Mouse (Mus musculus) spleen, adult 2 months (tissue): ENCODE data around the gene Fermt1. TPM values are rescaled to one million over a fixed set of nuclear protein-coding genes. Genes with fewer than 3 reads are reported as not detected.

ENCODE experiments used
- DNase-seq, 2 experiments: peaks; one replicate each; pipeline versions ENCODE4 v3.0.0 to v3.0.0-alpha.2; 2012 to 2021; ENCODE audit warnings: low spot score in 2 of 2, low read depth in 1 of 2
- H3K27ac ChIP-seq: fragments of 200-500 bp; 2 replicates; pipeline ENCODE4 v1.5.1; 2012; ENCODE audit warnings: low read length, inconsistent platforms; ENCODE audit not compliant: insufficient read depth
- H3K27me3 ChIP-seq: fragments of 200-500 bp; 2 replicates; pipeline ENCODE4 v1.6.1; 2012; ENCODE audit warnings: mild to moderate bottlenecking, moderate library complexity, low read length, inconsistent platforms; ENCODE audit not compliant: control insufficient read depth, insufficient read depth
- H3K36me3 ChIP-seq: fragments of 200-500 bp; 2 replicates; pipeline ENCODE4 v1.6.1; 2012; ENCODE audit warnings: mild to moderate bottlenecking, low read length, inconsistent platforms; ENCODE audit not compliant: control insufficient read depth, insufficient read depth
- H3K4me1 ChIP-seq: fragments of 200-500 bp; 2 replicates; pipeline ENCODE4 v1.6.1; 2011; ENCODE audit warnings: inconsistent platforms; ENCODE audit not compliant: control insufficient read depth, insufficient read depth, insufficient read length
- H3K4me3 ChIP-seq: fragments of 200-500 bp; 2 replicates; pipeline ENCODE4 v1.5.1; 2011; ENCODE audit warnings: mild to moderate bottlenecking, inconsistent platforms; ENCODE audit not compliant: insufficient read depth, insufficient read length; ENCODE audit errors: extremely low read depth
- CTCF ChIP-seq: fragments of 200-500 bp; IDR thresholded peaks from 2 replicates; pipeline ENCODE4 v1.5.1; 2011; ENCODE audit warnings: mild to moderate bottlenecking, inconsistent platforms; ENCODE audit not compliant: insufficient read depth, insufficient read length, insufficient replicate concordance; ENCODE audit errors: extremely low read depth
- POLR2A ChIP-seq: fragments of 200-500 bp; IDR thresholded peaks from 2 replicates; pipeline ENCODE4 v1.6.1; 2011; ENCODE audit warnings: low read depth, low read length, inconsistent platforms
- whole genome bisulfite sequencing: fragments of 180-500 bp; shearing (Covaris S2); methylation state at CpG from one replicate; pipeline ENCODE4 v1.1.7; 2018; 5-methylcytosine and 5-hydroxymethylcytosine counted together
- polyA plus RNA-seq: library from polyadenylated mRNA; depleted of rRNA; stranded (reverse); fragments of >200 nt; gene quantifications from 2 replicates; pipeline ENCODE4 v1.2.3, GENCODE M21; 2012

Fermt1 gene
- polyA plus RNA-seq, 1 experiment, result 0.02 TPM

- 80% methylated on average over 4 of the region's 4 CpGs for WGBS
Measured at GRCm38 (mm10) chr2:132936176-132936575, 9.5 kb downstream of the Fermt1 start.

DNA sequence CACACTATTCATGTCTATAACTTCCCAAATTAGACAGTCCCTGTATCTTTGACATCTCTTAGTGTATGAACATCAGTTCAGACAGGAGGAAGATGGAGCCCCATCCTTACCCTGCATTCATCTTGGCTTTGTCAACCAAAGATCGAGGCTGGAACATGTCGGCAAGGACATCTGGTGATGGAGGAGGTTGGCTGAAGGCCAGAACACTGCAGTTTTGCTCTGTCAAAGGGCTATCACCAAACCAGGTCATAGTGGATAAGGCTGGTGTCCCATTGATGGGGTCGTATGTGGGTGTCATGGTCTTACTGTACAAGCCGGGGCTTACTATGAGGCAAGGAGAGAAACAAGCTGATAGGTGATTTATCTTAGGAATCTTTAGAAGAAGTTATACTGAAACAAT, 11.0 kb downstream of the Fermt1 start:
- 86% methylated on average over 4 of the region's 4 CpGs for WGBS
- no peak for TF ChIP-seq CTCF
- no peak for TF ChIP-seq POLR2A
- Histone ChIP-seq H3K4me3 (no peak overlapping the region), H3K27me3 (no peaks in the 10 kb centered on the region), H3K4me1 (no peaks in the 10 kb centered on the region), H3K27ac (no peak overlapping the region), H3K36me3 (no peaks in the 10 kb centered on the region)
- DNase-seq, result no peak

More at GRCm38 (mm10) chr2:132936176-132936575, 9.5 kb downstream of the Fermt1 start:
- no peak overlapping the region for H3K4me3 ChIP-seq
- TF ChIP-seq CTCF (no peak), POLR2A (no peak)
- no peaks in the 10 kb centered on the region for H3K36me3 ChIP-seq
- no peaks in the 10 kb centered on the region for H3K4me1 ChIP-seq
- no peak for DNase-seq
- no peaks in the 10 kb centered on the region for H3K27me3 ChIP-seq
- no peak overlapping the region for H3K27ac ChIP-seq

- TF ChIP-seq CTCF, result no peak
- no peak for DNase-seq
- no peaks in the 10 kb centered on the region for H3K27me3 ChIP-seq
- H3K27ac ChIP-seq, result no peak overlapping the region
- 71% methylated on average over 2 of the region's 2 CpGs for WGBS
- no peaks in the 10 kb centered on the region for H3K36me3 ChIP-seq
- H3K4me3 ChIP-seq, result no peak overlapping the region
- H3K4me1 ChIP-seq, result no peaks in the 10 kb centered on the region
Measured at GRCm38 (mm10) chr2:132934142-132934541, 11.6 kb downstream of the Fermt1 start.

DNA sequence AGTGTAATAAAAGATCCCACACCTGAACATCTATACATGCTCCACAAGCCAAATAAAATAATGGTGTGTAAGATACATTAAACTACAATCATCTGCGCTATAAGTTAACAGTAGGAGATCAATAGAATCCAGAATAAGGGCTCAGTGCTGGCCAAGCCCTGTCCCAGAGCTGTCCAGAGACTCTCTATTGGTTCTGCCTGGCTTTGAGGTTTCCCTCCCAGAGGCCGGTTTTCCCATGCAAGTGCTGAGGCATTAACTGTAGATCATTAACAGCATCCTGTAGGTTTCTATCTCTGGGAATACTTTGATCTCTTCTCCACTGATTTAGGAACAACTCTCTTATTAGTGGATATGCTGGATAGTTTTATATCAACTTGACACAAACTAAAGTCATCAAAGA, 16.7 kb downstream of the Fermt1 start:
- no peaks in the 10 kb centered on the region for H3K27me3 ChIP-seq
- no peak for DNase-seq
- 87% methylated on average over 2 of the region's 2 CpGs for WGBS

GRCm38 (mm10) chr2:132927871-132928270, 17.8 kb downstream of the Fermt1 start:
- no peak for DNase-seq
- no peaks in the 10 kb centered on the region for H3K36me3 ChIP-seq
- H3K4me1 ChIP-seq, result no peaks in the 10 kb centered on the region
- H3K4me3 ChIP-seq, result no peak overlapping the region
- TF ChIP-seq CTCF (no peak), POLR2A (no peak)
- WGBS, result 66% methylated on average over 2 of the region's 2 CpGs
- no peaks in the 10 kb centered on the region for H3K27me3 ChIP-seq
- H3K27ac ChIP-seq, result no peak overlapping the region

More for the DNA sequence above, 16.7 kb downstream of the Fermt1 start:
- Histone ChIP-seq H3K27ac (no peak overlapping the region), H3K36me3 (no peaks in the 10 kb centered on the region), H3K4me1 (no peaks in the 10 kb centered on the region), H3K4me3 (no peak overlapping the region)
- TF ChIP-seq CTCF (no peak), POLR2A (no peak)

DNA sequence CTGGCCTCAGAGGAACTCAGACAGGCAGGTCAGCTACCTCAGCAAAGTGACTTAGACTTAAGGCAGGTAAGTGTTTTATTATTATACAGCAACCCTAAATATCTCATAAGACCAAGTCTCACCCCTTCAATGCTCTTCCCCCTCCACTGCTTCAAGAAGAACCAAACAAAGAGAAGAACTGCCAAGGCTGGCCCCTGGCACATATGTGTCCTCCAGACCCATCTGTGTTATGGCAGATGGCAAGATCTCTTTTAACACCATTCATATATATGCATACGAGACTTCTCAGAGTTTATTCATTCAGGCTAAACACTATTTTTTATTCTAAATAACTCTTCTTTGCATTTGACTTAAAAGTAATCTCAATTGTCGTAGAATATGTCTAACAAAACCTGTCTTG, 18.4 kb downstream of the Fermt1 start:
- no peaks in the 10 kb centered on the region for H3K36me3 ChIP-seq
- H3K27me3 ChIP-seq, result no peaks in the 10 kb centered on the region
- H3K4me1 ChIP-seq, result no peaks in the 10 kb centered on the region
- 81% methylated on average over 2 of the region's 2 CpGs for WGBS
- no peak overlapping the region for H3K4me3 ChIP-seq
- TF ChIP-seq POLR2A, result no peak
- DNase-seq, result no peak
- no peak overlapping the region for H3K27ac ChIP-seq

DNA sequence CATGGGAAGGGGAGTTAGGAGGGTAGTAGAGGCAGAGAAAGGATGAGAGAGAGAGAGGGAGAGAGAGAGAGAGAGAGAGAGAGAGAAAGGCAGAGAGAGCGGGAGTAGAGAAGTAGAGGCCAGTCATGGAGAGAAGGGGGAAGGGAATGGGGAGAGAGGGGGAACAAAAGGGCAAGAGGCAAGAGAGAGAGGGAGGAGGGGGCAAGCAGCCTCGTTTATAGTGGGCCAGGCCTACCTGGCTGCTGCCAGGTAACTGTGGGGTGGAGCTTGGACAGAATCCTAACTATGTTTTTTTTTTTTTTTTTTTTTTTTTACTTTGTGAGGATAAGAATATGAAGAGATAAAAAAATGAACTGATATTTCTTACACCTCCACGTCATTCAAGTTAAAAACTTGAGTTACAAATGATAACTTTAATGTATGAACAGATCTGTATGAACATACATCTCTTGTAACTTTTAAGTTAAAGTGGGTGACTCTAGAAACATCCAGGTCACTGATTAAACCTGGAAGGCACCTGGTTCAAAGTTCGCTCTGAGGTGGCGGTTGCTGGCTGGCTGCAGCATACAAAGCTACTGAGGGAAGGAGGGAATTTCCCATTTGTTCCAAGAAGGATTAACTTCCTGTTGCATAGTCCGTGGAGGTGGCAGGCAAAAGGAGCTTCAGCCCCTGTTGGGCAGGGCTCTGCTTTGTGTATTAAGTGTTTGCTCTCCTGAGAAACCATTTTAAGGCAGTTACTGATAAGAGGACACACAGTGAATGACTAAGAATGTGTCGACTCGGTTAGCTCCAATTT, 22.2 kb downstream of the Fermt1 start:
- no peak for DNase-seq
- Histone ChIP-seq H3K36me3 (no peaks in the 10 kb centered on the region), H3K4me3 (no peak overlapping the region), H3K27ac (no peak overlapping the region), H3K27me3 (no peaks in the 10 kb centered on the region), H3K4me1 (no peaks in the 10 kb centered on the region)
- no peak for TF ChIP-seq CTCF
- TF ChIP-seq POLR2A, result no peak
- 61% methylated on average over 8 of the region's 8 CpGs for WGBS
